Mouse (Mus musculus) kidney, postnatal 36 days (tissue): ENCODE data around the gene Ano9.
A peak's percentile ranks its signal among the peaks of the same experiment; 100 is the strongest.

Experiments
- DNase-seq, 2 experiments: peaks; one replicate each; pipeline ENCODE4 v3.0.0; 2021 to 2022; ENCODE audit warnings: mixed read lengths in 2 of 2

Gene Ano9

DNA sequence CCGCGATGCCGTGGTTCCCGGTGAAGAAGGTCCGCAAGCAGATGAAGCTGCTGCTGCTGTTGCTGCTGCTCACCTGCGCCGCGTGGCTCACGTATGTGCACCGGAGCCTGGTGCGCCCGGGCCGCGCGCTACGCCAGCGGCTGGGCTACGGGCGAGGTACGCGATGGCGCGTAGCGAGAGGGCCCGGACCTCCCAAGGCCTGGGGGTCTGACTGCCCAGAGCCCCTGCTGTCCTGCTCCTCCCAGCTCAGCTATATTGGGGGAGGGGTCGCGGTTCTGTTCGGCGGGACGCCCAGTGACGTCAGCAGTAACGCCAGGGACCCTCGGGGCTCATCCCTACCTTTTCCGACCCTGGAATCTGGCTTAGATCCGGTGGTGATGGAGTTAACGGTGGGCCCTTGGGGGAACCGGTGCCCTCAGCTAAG is 56.3 kb downstream of the Ano9 start:
- no peak for DNase-seq

DNA sequence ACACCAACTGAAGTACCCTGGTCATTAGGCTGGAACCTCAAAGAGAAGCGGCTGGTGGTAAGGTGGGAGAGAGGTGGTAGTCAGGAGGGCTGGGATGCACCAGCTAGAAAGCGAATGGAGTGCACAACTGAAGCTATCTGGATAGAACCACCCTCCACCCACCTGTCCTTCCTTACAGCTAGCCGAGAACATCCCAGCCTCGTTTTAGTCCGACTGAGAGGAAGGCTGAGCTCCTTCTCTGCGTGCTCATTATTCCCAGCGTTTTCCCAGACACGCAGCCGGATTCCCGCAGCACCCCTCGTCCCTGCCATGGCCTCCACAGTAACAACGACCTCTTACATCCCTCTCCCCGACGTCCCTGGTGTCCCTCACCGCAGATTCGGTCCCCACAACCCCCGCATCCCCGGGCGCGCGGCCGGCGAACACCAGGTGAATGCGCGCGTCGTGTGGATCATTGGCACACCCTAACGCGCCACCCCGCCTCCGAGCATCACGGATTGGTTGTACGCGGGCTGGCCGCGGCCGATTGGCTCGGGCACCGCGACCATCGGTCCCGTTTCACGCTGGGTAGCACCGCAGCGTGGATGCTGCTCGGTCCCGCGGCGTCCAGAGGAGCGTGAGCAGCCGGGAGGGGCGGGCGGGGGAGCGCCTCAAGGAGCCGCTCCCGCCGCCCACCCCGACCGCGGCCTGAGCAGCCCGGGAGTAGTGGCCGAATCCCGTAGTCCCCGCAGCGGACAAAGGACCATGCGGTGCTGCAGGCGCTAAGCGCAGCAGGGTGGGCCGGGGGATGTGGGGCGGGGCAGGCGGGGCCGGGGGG is 57.0 kb downstream of the Ano9 start, which contains the start of gene B4galnt4:
B4galnt4 (plus strand) TSS at position 679 of the 817 bp plus-strand sequence.
- DNase-seq = peak; percentile 56 to 80

DNA sequence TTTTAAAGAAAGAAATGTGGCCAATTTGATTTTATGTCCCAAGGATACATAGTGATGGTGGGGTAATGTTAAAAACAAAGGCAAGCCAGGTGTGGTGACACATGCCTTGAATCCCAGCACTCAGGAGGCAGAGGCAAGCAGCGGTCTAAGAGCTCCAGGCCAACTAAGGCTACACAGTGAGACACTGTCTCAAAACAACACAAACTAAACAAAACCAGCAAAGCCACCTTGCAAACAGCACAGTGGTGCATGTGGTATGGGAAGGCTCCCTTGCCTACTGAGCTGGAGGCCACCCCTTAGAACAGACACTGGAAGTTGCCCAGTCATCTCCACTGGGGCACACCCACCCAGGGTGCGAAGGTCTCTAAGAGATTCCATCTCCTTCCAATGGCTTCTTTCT is 57.7 kb downstream of the Ano9 start:
- no peak for DNase-seq

DNA sequence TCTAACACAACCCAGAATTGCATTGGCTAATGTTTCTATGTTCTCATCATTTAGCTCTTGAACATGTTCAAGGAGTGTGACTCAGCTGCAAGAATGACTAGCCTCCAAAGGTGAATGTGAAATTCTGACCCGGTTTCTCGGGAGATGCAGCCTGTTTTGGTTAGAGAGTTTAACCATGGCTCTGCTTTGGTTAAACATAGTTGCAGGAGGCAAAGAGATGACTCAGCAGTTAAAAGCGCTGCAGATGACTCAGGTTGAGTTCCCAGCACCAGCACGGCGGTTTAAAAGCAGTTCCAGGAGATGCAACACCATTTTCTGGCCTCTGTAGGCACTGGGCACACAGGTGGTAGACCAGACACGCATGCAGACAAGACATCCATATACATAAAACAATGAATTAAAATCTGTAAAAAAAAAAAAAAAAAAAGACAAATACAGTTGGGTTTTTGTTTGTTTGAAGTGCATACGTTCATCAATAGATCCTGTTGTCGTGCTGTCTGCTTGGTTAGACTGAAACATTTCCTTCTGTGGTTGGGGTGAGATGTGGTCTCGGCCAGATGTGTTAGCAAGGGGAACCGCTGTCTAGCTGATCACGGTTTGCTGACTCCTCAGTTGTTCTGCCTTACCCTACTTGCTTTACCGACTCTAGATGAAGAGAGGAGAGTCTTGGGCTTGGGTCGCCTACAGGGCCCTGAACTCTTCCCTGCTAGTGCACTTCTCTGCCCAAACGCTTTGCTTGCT is 58.8 kb downstream of the Ano9 start:
- no peak for DNase-seq

DNA sequence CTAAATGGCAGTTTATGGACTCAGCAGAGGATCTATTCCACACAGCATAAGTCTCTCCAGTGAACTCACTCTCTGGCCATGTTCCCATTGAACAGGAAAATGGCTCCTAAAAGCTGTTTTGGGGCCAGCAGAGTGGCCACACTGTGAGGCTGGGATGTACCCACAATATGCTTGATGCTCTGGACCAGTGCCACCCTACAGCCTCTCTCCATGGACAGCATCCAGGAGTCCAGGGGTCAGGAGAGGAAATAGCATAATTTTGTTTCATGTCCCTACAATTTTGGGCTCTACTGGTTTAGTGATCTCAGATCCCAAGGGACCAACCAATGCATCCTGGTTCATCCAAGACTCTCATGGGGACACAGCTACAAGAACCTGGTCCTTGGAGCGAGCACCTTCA is 60.1 kb downstream of the Ano9 start:
- DNase-seq = peak; percentile 39 to 66

DNA sequence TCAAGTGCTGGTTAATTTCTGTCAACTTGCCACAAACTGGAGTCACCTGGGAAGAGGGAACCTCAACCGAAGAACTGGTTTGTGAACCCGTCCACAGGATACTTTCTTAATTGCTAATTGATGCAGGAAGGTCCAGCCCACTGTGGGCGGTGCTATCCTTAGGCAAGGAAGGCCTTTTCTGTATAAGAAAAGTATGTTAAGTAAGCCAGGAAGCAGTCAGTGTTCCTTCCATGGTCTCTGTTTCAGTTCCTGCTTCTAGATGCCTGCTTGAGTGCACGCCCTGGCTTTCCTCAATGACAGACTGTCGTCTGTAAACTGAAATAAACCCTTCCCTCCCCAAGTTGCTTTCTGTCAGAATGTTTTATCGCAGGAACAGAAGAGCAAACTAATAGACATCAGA is 60.6 kb downstream of the Ano9 start:
- DNase-seq = no peak

DNA sequence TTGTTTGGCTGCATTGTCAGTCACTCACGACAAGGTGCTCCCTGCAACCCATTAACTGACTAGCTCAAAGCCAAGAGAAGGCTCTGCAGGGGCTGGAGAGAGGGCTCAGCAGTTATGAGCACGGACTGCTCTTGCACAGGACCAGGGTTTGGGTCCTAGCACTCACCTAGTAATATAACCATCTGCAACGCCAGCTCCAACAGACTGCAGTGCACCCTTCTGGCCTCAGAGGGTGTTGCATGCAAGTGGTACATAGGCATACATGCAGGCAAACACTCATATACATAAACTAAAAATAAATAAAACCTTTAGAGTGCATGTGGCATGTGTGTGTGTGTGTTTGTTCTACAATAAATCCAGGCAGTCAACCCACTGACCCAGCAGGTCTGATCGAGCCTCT is 61.8 kb downstream of the Ano9 start:
- DNase-seq = no peak

DNA sequence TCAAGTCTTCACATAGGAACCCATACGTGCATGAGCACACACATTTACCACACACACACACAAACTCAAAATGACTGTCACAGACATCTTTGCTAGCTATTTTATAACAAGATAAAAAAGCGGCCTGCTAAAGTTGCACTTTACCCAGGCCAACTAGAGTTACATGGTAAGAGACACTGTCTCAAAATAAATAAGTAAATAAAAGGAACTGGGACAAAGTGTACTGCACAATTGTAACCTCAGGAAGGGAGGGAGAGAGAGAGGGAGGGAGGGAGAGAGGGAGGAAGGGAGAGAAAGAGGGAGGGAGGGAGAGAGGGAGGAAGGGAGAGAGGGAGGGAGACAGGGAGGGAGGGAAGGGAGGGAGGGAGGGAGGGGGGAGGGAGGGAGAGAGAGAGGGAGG is 65.2 kb downstream of the Ano9 start:
- peak in 1 of 2 experiments; percentile 34 for DNase-seq

DNA sequence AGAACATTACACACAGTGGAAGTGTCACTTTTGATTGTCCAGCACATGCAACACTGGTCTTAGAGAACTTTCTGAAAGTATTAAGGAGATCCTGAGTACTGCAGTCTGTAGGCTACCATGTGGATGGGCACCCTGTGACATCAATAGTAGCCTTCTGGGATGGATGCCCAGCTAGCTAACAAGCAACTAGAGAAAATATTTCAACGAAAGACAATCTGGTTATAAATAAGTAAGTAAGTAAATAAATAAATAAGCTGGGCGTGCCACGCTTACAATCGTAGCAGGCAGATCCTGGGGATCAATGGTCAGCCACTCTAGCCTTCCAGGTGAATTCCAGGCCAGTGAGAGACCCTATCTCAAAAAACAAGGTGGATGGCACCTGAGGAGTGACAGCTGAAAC is 65.6 kb downstream of the Ano9 start:
- peak in 1 of 2 experiments; percentile 27 for DNase-seq
